Mouse (Mus musculus) stomach, postnatal 0 days (tissue): Measurements from ENCODE around the gene Gng13. TPM values are rescaled to one million over a fixed set of nuclear protein-coding genes. Genes with fewer than 3 reads are reported as not detected.

Source experiments
- ATAC-seq: fragments of 200-750 bp; cut with Nextera tagmentation; 2 replicates; pipeline ENCODE4 v1.8.0; 2017; ENCODE audit not compliant: low FRiP score, low TSS enrichment
- DNase-seq: peaks from one replicate; pipeline ENCODE4 v3.0.0-alpha.2; 2016; ENCODE audit warnings: low spot score
- H3K27ac ChIP-seq: fragments of 300-500 bp; sonication (generic); replicated peaks from 2 replicates; pipeline ENCODE4 v1.5.1; 2014; ENCODE audit warnings: mild to moderate bottlenecking, control low read depth
- H3K27me3 ChIP-seq: fragments of 300-500 bp; sonication (generic); 2 replicates; pipeline ENCODE4 v1.6.1; 2014; ENCODE audit warnings: low read length; ENCODE audit not compliant: control insufficient read depth, insufficient read depth
- H3K36me3 ChIP-seq: fragments of 300-500 bp; sonication (generic); 2 replicates; pipeline ENCODE4 v1.6.1; 2014; ENCODE audit warnings: low read length, mixed read lengths; ENCODE audit not compliant: control insufficient read depth, insufficient read depth
- H3K4me1 ChIP-seq: fragments of 300-500 bp; sonication (generic); replicated peaks from 2 replicates; pipeline ENCODE4 v1.6.1; 2014; ENCODE audit warnings: antibody characterized with exemption; ENCODE audit not compliant: control insufficient read depth, insufficient read depth
- H3K4me2 ChIP-seq: fragments of 300-500 bp; sonication (generic); replicated peaks from 2 replicates; pipeline ENCODE4 v1.6.1; 2014; ENCODE audit warnings: low read depth, mild to moderate bottlenecking, control low read depth, moderate library complexity
- H3K4me3 ChIP-seq: fragments of 300-500 bp; sonication (generic); 2 replicates; pipeline ENCODE4 v1.5.1; 2014; ENCODE audit warnings: low read depth, low read length, control low read depth
- H3K9ac ChIP-seq: fragments of 300-500 bp; sonication (generic); 2 replicates; pipeline ENCODE4 v1.6.1; 2014; ENCODE audit warnings: mild to moderate bottlenecking, low read length, control low read depth, mixed read lengths
- H3K9me3 ChIP-seq: fragments of 300-500 bp; sonication (generic); 2 replicates; pipeline ENCODE4 v1.6.1; 2016; ENCODE audit warnings: low read length; ENCODE audit not compliant: control insufficient read depth
- CTCF ChIP-seq: IDR thresholded peaks from 2 replicates; pipeline ENCODE4 v1.5.1; 2016; ENCODE audit warnings: antibody characterized with exemption, low read depth, mild to moderate bottlenecking, moderate library complexity
- EP300 ChIP-seq: optimal IDR thresholded peaks from 2 replicates; pipeline ENCODE3; 2016; ENCODE audit warnings: antibody characterized with exemption
- WGBS: fragments of 180-500 bp; shearing (Covaris S2); extraction: QIAGEN DNeasy Blood & Tissue Kit; methylation state at CpG from one replicate; pipeline ENCODE4 v1.1.7; 2014; 5-methylcytosine and 5-hydroxymethylcytosine counted together
- polyA plus RNA-seq: library from polyadenylated mRNA; unstranded; fragments of >200 nt; fragmentation: Nextera tagmentation; extraction: Ambion mirVana; gene quantifications from 2 replicates; pipeline ENCODE4 v1.2.1, GENCODE M21; 2015

The Gng13 gene
- polyA plus RNA-seq, 1 experiment from 2014 or later, result 1.4 TPM

DNA sequence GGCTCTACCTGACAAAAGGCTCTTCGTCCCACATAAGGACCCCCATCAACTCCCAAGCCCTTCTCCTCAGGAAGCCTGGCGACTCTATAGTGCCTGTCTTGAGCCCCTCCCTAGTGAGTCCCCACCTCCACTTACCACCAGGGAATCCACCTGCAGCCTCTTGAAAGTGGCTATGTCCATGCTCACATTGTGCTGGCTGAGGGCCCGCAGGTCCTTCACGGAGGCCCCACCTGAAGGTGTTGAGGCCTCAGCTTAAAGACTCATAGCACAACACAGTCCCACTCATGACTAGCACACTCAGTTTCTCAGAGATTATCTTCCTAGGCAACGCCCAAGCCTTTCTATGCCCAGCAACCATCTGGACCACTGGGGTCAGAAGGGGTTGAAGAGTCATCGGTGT lies 32.3 kb downstream of the Gng13 start:
- DNase-seq (no peak), ATAC-seq (no peak)
- TF ChIP-seq CTCF (no peak), EP300 (no peak)
- Histone ChIP-seq H3K9me3 (no peaks in the 10 kb centered on the region), H3K36me3 (no peaks in the 10 kb centered on the region), H3K27me3 (no peaks in the 10 kb centered on the region), H3K4me2 (no peak overlapping the region), H3K4me1 (no peaks in the 10 kb centered on the region), H3K27ac (no peak overlapping the region), H3K4me3 (no peak overlapping the region), H3K9ac (no peak overlapping the region)
- 79% methylated on average over 6 of the region's 6 CpGs for WGBS

DNA sequence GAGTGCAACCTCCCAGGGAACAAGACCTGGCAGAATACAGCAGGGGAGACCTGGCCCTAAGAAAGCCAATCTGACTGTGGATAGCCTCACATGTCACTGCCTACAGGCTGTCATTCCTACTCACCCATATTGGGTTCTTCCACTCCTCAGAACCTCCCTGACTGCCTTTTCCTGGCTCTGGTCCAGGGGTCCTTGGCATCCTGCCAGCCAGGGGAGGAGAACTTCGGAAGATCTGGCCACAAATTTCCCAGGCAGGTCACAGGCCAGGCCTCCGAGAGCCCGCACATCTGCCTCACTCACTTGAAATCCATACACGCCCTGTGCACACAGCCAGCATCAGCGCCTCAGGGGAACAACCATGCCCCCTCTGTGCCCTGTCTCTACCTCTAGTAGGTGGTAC lies 34.5 kb downstream of the Gng13 start:
- whole genome bisulfite sequencing, result 19% methylated on average over 5 of the region's 5 CpGs
- no peaks in the 10 kb centered on the region for H3K9me3 ChIP-seq
- H3K4me2 ChIP-seq, result no peak overlapping the region
- no peak overlapping the region for H3K4me3 ChIP-seq
- no peak for ATAC-seq
- H3K4me1 ChIP-seq, result no peaks in the 10 kb centered on the region
- H3K9ac ChIP-seq, result no peak overlapping the region
- no peaks in the 10 kb centered on the region for H3K27me3 ChIP-seq
- H3K36me3 ChIP-seq, result no peaks in the 10 kb centered on the region
- DNase-seq, result peak; percentile 52
- no peak overlapping the region for H3K27ac ChIP-seq
- TF ChIP-seq EP300 (no peak), CTCF (no peak)

GRCm38 (mm10) chr17:25754241-25754640 lies 37.3 kb downstream of the Gng13 start, which contains the start of gene Msln:
Gene Msln (minus strand): TSS chr17:25754378.
- no peak within 1 kb of the TSS for H3K4me2 ChIP-seq
- H3K36me3 ChIP-seq, result no peaks in the 10 kb centered on the region
- peak; percentile 75 for ATAC-seq
- TF ChIP-seq EP300 (no peak), CTCF (no peak)
- DNase-seq, result peak; percentile 61
- no peaks in the 10 kb centered on the region for H3K9me3 ChIP-seq
- no peak within 1 kb of the TSS for H3K4me3 ChIP-seq
- no peak within 1 kb of the TSS for H3K9ac ChIP-seq
- H3K4me1 ChIP-seq, result no peaks in the 10 kb centered on the region
- WGBS, result 65% methylated on average over 9 of the region's 9 CpGs
- H3K27ac ChIP-seq, result no peak within 1 kb of the TSS
- no peaks in the 10 kb centered on the region for H3K27me3 ChIP-seq

DNA sequence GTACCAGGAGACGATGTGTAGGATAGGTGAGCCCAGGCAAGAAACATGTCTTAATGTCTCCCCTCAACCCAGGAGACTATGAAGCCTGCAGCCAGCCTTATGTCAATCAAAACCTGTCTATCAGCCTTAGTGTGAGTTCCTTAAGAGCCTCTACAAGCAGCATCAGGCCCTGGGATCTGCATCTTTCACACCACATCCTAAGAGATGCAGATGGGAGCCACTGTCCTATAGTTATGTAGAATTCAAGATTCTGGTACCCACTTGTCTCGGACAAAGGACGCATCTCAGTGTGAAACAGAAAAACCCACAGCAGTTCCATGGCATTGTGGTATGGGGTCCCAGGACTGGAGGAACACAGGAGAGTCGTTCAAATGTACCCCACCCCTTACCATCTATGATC lies 38.1 kb downstream of the Gng13 start:
- H3K4me1 ChIP-seq, result no peaks in the 10 kb centered on the region
- ATAC-seq (no peak), DNase-seq (no peak)
- H3K4me2 ChIP-seq, result no peak overlapping the region
- WGBS, result 72% methylated on average over 4 of the region's 4 CpGs
- no peak overlapping the region for H3K9ac ChIP-seq
- no peak for TF ChIP-seq CTCF
- no peak for TF ChIP-seq EP300
- no peaks in the 10 kb centered on the region for H3K36me3 ChIP-seq
- no peak overlapping the region for H3K27ac ChIP-seq
- H3K27me3 ChIP-seq, result no peaks in the 10 kb centered on the region
- H3K4me3 ChIP-seq, result no peak overlapping the region
- no peaks in the 10 kb centered on the region for H3K9me3 ChIP-seq

GRCm38 (mm10) chr17:25755627-25756377 lies 38.8 kb downstream of the Gng13 start:
- H3K4me2 ChIP-seq, result no peak overlapping the region
- no peaks in the 10 kb centered on the region for H3K4me1 ChIP-seq
- DNase-seq, result peak; percentile 39
- 19% methylated on average over 4 of the region's 4 CpGs for WGBS
- H3K27ac ChIP-seq, result no peak overlapping the region
- no peaks in the 10 kb centered on the region for H3K27me3 ChIP-seq
- H3K9ac ChIP-seq, result no peak overlapping the region
- H3K36me3 ChIP-seq, result no peaks in the 10 kb centered on the region
- H3K4me3 ChIP-seq, result no peak overlapping the region
- TF ChIP-seq EP300 (no peak), CTCF (no peak)
- H3K9me3 ChIP-seq, result no peaks in the 10 kb centered on the region
- ATAC-seq, result peak; percentile 46
